Mouse (Mus musculus) intestine, embryonic 14.5 days (tissue): ENCODE results near the gene Arhgap4. TPM values are rescaled to one million over a fixed set of nuclear protein-coding genes. Genes with fewer than 3 reads are reported as not detected.

Experiments
- ATAC-seq: fragments of 200-750 bp; cut with Nextera tagmentation; replicated peaks from 2 replicates; pipeline ENCODE4 v1.8.0; 2017; ENCODE audit warnings: low read depth, moderate number of reproducible peaks, moderate TSS enrichment, moderate library complexity; ENCODE audit not compliant: low FRiP score, low TSS enrichment
- DNase-seq: peaks from one replicate; pipeline ENCODE4 v3.0.0-alpha.2; 2018; ENCODE audit warnings: low spot score
- H3K27ac ChIP-seq: fragments of 300-500 bp; sonication (generic); 2 replicates; pipeline ENCODE4 v1.5.1; 2014; ENCODE audit warnings: low read depth, mild to moderate bottlenecking, control low read depth
- H3K27me3 ChIP-seq: fragments of 300-500 bp; sonication (generic); replicated peaks from 2 replicates; pipeline ENCODE4 v1.6.1; 2014; ENCODE audit warnings: low read length, control low read depth; ENCODE audit not compliant: control insufficient read depth, insufficient read depth
- H3K36me3 ChIP-seq: fragments of 300-500 bp; sonication (generic); 2 replicates; pipeline ENCODE4 v1.6.1; 2014; ENCODE audit warnings: low read length, control low read depth; ENCODE audit not compliant: control insufficient read depth, insufficient read depth
- H3K4me1 ChIP-seq: fragments of 300-500 bp; sonication (generic); replicated peaks from 2 replicates; pipeline ENCODE4 v1.6.1; 2014; ENCODE audit warnings: low read length, control low read depth, mixed read lengths; ENCODE audit not compliant: control insufficient read depth, insufficient read depth
- H3K4me2 ChIP-seq: fragments of 300-500 bp; sonication (generic); 2 replicates; pipeline ENCODE4 v1.6.1; 2014; ENCODE audit warnings: low read length
- H3K4me3 ChIP-seq: fragments of 300-500 bp; sonication (generic); 2 replicates; pipeline ENCODE4 v1.5.1; 2014; ENCODE audit warnings: low read depth, low read length, control low read depth, mixed read lengths
- H3K9ac ChIP-seq: fragments of 300-500 bp; sonication (generic); 2 replicates; pipeline ENCODE4 v1.6.1; 2014; ENCODE audit warnings: mild to moderate bottlenecking, low read length
- H3K9me3 ChIP-seq: fragments of 300-500 bp; sonication (generic); 2 replicates; pipeline ENCODE4 v1.6.1; 2016; ENCODE audit warnings: low read length, control low read depth; ENCODE audit not compliant: control insufficient read depth
- WGBS: fragments of 180-500 bp; shearing (Covaris S2); extraction: QIAGEN DNeasy Blood & Tissue Kit; methylation state at CpG from one replicate; pipeline ENCODE4 v1.1.7; 2014; 5-methylcytosine and 5-hydroxymethylcytosine counted together
- polyA plus RNA-seq: library from polyadenylated mRNA; unstranded; fragments of >200 nt; fragmentation: Nextera tagmentation; extraction: Ambion mirVana; gene quantifications from 2 replicates; pipeline ENCODE4 v1.2.1, GENCODE M21; 2014

Arhgap4 gene
- 4.1 and 4.3 TPM in 2 replicates for polyA plus RNA-seq

- Histone ChIP-seq H3K4me2 (peak within 1 kb of the TSS; percentile 61), H3K36me3 (peaks cover 23% of the 10 kb centered on the region), H3K9ac (peak within 1 kb of the TSS; percentile 63), H3K4me1 (no peaks in the 10 kb centered on the region), H3K27ac (peak within 1 kb of the TSS; percentile 76), H3K4me3 (peak within 1 kb of the TSS; percentile 56), H3K9me3 (no peaks in the 10 kb centered on the region), H3K27me3 (0 out of 2 replicates have a peak, but pooled peaks cover 3% of the 10 kb centered on the region)
- DNase-seq (peak; percentile 88), ATAC-seq (peak; percentile 97)
- WGBS: 15% methylated on average over 43 of the region's 43 CpGs
Observed at GRCm38 (mm10) chrX:73921823-73922549, at the start of gene Arhgap4, which contains the start of gene Naa10. Arhgap4 (minus strand) TSS chrX:73921870. Naa10 (minus strand) TSS chrX:73921944.

- H3K4me2 ChIP-seq: no peak overlapping the region
- no peaks in the 10 kb centered on the region for H3K4me1 ChIP-seq
- H3K36me3 ChIP-seq: no peaks in the 10 kb centered on the region
- H3K9me3 ChIP-seq: no peaks in the 10 kb centered on the region
- no peak overlapping the region for H3K4me3 ChIP-seq
- 0 out of 2 replicates have a peak, but pooled peaks cover 7% of the 10 kb centered on the region for H3K27me3 ChIP-seq
- no peak overlapping the region for H3K9ac ChIP-seq
- no peak overlapping the region for H3K27ac ChIP-seq
- DNase-seq (no peak), ATAC-seq (no peak)
Observed at GRCm38 (mm10) chrX:73970781-73971180, 49.1 kb upstream of the Arhgap4 start.

- Histone ChIP-seq H3K27me3 (0 out of 2 replicates have a peak, but pooled peaks cover 7% of the 10 kb centered on the region), H3K4me3 (no peak overlapping the region), H3K27ac (no peak overlapping the region), H3K4me2 (no peak overlapping the region), H3K36me3 (no peaks in the 10 kb centered on the region), H3K9ac (no peak overlapping the region), H3K9me3 (no peaks in the 10 kb centered on the region), H3K4me1 (no peaks in the 10 kb centered on the region)
- no peak for DNase-seq
- ATAC-seq: no peak
- WGBS: 82% methylated on average over 2 of the region's 2 CpGs
Observed at GRCm38 (mm10) chrX:73969729-73970128, 48.1 kb upstream of the Arhgap4 start.

GRCm38 (mm10) chrX:73969167-73969566 is 47.5 kb upstream of the Arhgap4 start:
- 81% methylated on average over 1 of the region's 1 CpGs for WGBS

DNA sequence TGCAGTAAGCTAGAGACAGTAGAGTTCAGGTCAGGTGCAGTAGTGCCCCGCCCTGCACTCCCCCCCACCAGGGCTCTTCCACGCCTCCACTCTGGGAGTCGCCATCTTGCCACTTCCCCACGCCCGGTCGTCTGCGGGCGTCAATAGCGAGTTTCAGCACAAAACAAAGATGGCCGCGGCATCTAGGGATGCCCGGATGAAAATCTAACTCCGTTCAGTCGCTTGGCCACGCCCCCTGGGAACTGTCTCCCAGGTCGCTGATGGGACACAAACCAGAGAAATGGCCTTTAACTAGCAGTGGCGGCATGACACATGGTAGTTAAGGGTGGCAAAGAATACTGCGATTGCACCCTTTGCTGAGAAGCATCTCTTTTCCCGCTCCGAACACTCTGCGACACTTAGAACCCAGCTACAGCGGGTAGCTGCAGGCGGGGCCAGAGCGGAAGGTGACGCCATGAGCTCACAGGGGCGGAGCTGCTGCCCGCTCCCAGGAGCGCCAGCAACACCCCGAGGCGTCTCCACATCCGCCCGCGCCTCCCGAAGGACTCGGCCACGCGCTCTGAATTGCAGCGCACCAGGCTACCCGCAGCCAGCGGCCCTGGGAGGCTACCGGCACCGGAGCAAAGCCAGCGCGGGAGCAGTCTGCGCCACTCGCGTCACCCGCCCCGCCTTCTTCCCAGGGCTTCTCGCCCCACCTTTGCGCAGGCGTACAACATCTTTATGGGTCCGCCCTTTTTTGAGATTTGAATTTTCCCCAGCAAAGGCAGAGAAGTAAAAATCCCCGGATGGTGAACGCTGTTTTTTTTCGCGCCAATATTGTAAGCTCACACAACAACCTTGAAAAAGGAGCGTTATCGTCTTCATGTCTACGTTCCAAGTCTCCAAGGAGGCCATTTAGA is 45.8 kb upstream of the Arhgap4 start:
- Histone ChIP-seq H3K27ac (peak overlapping the region; percentile 97), H3K4me1 (0 out of 2 replicates have a peak, but pooled peaks cover 4% of the 10 kb centered on the region), H3K36me3 (no peaks in the 10 kb centered on the region), H3K4me2 (peak overlapping the region; percentile 48), H3K27me3 (0 out of 2 replicates have a peak, but pooled peaks cover 7% of the 10 kb centered on the region), H3K4me3 (peak overlapping the region; percentile 61), H3K9ac (peak overlapping the region; percentile 83), H3K9me3 (no peaks in the 10 kb centered on the region)
- ATAC-seq (peak; percentile 87), DNase-seq (peak; percentile 94)
- 9% methylated on average over 59 of the region's 60 CpGs for WGBS

More at GRCm38 (mm10) chrX:73969167-73969566, 47.5 kb upstream of the Arhgap4 start:
- ATAC-seq (no peak), DNase-seq (no peak)
- no peak overlapping the region for H3K4me3 ChIP-seq
- H3K36me3 ChIP-seq: no peaks in the 10 kb centered on the region
- H3K4me1 ChIP-seq: no peaks in the 10 kb centered on the region
- H3K9ac ChIP-seq: no peak overlapping the region
- H3K27me3 ChIP-seq: 0 out of 2 replicates have a peak, but pooled peaks cover 7% of the 10 kb centered on the region
- H3K27ac ChIP-seq: no peak overlapping the region
- H3K4me2 ChIP-seq: no peak overlapping the region
- H3K9me3 ChIP-seq: no peaks in the 10 kb centered on the region

DNA sequence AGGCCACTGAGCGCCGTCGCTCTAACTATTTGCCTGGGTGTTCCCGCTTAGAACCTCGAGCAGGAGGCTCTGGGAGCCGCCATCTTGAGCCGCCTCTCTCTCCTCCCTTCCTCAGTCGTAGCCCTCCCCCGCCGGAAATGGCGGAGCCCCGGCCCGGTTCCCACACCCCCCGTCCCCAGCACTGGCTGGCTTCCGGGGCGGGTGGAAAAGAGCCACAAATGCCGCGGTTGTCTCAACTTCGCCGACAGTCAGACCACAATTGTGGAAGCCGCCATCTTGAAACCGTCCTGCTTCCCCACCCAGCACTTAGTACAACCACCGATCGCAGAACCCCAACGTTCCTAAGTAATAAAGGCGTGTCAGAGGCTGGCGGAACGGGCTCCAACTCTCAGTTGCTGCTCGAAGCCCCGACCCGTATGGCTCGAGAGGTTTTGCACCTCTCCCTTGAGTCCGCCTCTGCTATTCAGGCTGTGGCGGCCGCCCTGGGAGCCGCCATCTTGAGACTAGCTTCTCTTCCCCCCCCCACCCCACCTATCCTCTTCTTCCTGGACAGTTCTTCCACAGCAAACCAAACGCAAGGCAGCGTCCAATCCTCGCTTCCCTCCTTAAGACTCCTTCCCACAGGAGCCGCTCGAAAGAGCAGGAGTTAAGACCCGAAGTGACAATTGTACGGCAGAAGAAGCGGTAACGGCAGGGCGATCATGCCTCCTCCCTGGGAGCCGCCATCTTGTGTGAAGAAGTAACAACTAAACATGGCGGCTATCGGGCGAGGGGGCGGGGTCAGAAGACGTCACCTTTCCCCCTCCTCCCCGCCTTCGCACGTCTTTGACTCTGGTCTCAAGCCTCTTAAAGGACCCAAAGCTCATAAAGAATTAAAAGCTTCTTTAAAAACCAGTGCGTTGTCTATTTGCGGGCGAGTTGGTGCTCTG is 44.8 kb upstream of the Arhgap4 start, which contains the start of gene Hcfc1:
Hcfc1 (minus strand) TSS at position 110 of the 929 bp plus-strand sequence.
- H3K36me3 ChIP-seq: no peaks in the 10 kb centered on the region; the same call in 1 of the 2 replicates
- DNase-seq (peak; percentile 88), ATAC-seq (peak; percentile 78)
- 0 out of 2 replicates have a peak, but pooled peaks cover 7% of the 10 kb centered on the region for H3K27me3 ChIP-seq
- peak within 1 kb of the TSS; percentile 62 for H3K4me2 ChIP-seq
- peak within 1 kb of the TSS; percentile 97 for H3K27ac ChIP-seq
- no peaks in the 10 kb centered on the region for H3K9me3 ChIP-seq
- WGBS: 9% methylated on average over 56 of the region's 58 CpGs
- H3K4me3 ChIP-seq: peak within 1 kb of the TSS; percentile 61
- H3K9ac ChIP-seq: peak within 1 kb of the TSS; percentile 83
- H3K4me1 ChIP-seq: 0 out of 2 replicates have a peak, but pooled peaks cover 4% of the 10 kb centered on the region

- ATAC-seq: no peak
- H3K36me3 ChIP-seq: peaks cover 6% of the 10 kb centered on the region
- peak overlapping the region; percentile 97; the same call in 1 of the 2 replicates for H3K27ac ChIP-seq
- 0 out of 2 replicates have a peak, but pooled peaks cover 7% of the 10 kb centered on the region for H3K27me3 ChIP-seq
- H3K9ac ChIP-seq: peak overlapping the region; percentile 83
- WGBS: 10% methylated on average over 20 of the region's 20 CpGs
- H3K4me2 ChIP-seq: peak overlapping the region; percentile 62
- DNase-seq: no peak
- H3K4me3 ChIP-seq: peak overlapping the region; percentile 61
- no peaks in the 10 kb centered on the region for H3K9me3 ChIP-seq
- 0 out of 2 replicates have a peak, but pooled peaks cover 4% of the 10 kb centered on the region for H3K4me1 ChIP-seq
Observed at GRCm38 (mm10) chrX:73965307-73965706, 43.6 kb upstream of the Arhgap4 start.
